15 mouse cellular contexts compared by ENCODE assay signal in genomic region chr17:25430534-25430933, GRCm38 (mm10). TPM values are rescaled to one million over a fixed set of nuclear protein-coding genes. Genes with fewer than 3 reads are reported as not detected.
A peak's percentile ranks its signal among the peaks of the same experiment; 100 is the strongest.
DNase-seq lines count a peak whose midpoint lies in the region; ATAC-seq and TF ChIP-seq lines count a peak whose summit lies in the region.
"Had no signal": no experiment of that assay in that cellular context is flagged by ENCODE, and none has a peak within 500 bp of the region (broad histone marks: within the 10 kb centered on the region; RNA-seq: fewer than 3 reads in every experiment).

No protein-coding gene starts in this region.

- peaks cover 72% of the 10 kb centered on the region for H3K27me3 ChIP-seq in forebrain, embryonic 12.5 days
- peaks cover 24% of the 10 kb centered on the region for H3K27me3 ChIP-seq in forebrain, embryonic 11.5 days (ENCODE audit: control insufficient read depth, insufficient read depth, low read length)
- no peaks in the 10 kb centered on the region for H3K27me3 ChIP-seq in hindbrain, postnatal 0 days (ENCODE audit: insufficient read depth, low read length)
- peaks cover 3% of the 10 kb centered on the region; the same call in 1 of the 2 replicates for H3K27me3 ChIP-seq in neural tube, embryonic 15.5 days (replicated peaks)

- peaks cover 58% of the 10 kb centered on the region for H3K4me1 ChIP-seq in forebrain, embryonic 12.5 days
- H3K4me1 ChIP-seq in forebrain, embryonic 11.5 days (replicated peaks; ENCODE audit: control insufficient read depth, insufficient read depth, low read length) = peaks cover 20% of the 10 kb centered on the region
- H3K4me1 ChIP-seq in hindbrain, postnatal 0 days (ENCODE audit: insufficient read depth, low read length) = peaks cover 39% of the 10 kb centered on the region
- peaks cover 71% of the 10 kb centered on the region for H3K4me1 ChIP-seq in neural tube, embryonic 15.5 days

- intact Hi-C loops in left cerebral cortex, adult 2 months (cut with DNase I) = no loop called here
- intact Hi-C loops in left cerebral cortex, postnatal 25 days (cut with DNase I) = loop anchor here (2.0 kb wide), 1 partner anchor 20 kb away; no protein-coding TSS in a partner anchor

- no peak overlapping the region; the same call in 1 of the 2 replicates for H3K4me3 ChIP-seq in forebrain, embryonic 12.5 days (replicated peaks)
- H3K4me3 ChIP-seq in forebrain, embryonic 11.5 days (ENCODE audit: low read depth, low read length) = no peak overlapping the region
- H3K4me3 ChIP-seq in left cerebral cortex, adult 2 months = no peak overlapping the region
- H3K4me3 ChIP-seq in hindbrain, postnatal 0 days (ENCODE audit: low read length) = no peak overlapping the region
- H3K4me3 ChIP-seq in neural tube, embryonic 15.5 days (replicated peaks) = no peak overlapping the region

- H3K9me3 ChIP-seq in forebrain, embryonic 12.5 days = no peaks in the 10 kb centered on the region
- H3K9me3 ChIP-seq in forebrain, embryonic 11.5 days (ENCODE audit: control insufficient read depth, low read length) = no peaks in the 10 kb centered on the region
- H3K9me3 ChIP-seq in hindbrain, postnatal 0 days (ENCODE audit: low read length) = no peaks in the 10 kb centered on the region
- no peaks in the 10 kb centered on the region for H3K9me3 ChIP-seq in neural tube, embryonic 15.5 days (replicated peaks)

- no peaks in the 10 kb centered on the region; the same call in 1 of the 2 replicates for H3K36me3 ChIP-seq in forebrain, embryonic 12.5 days (replicated peaks)
- H3K36me3 ChIP-seq in forebrain, embryonic 11.5 days (ENCODE audit: control insufficient read depth, insufficient read depth, low read length) = no peaks in the 10 kb centered on the region
- H3K36me3 ChIP-seq in hindbrain, postnatal 0 days (ENCODE audit: insufficient read depth, low read length) = no peaks in the 10 kb centered on the region
- no peaks in the 10 kb centered on the region for H3K36me3 ChIP-seq in neural tube, embryonic 15.5 days

- 54% methylated on average over 8 of the region's 8 CpGs for WGBS in forebrain, embryonic 12.5 days
- WGBS in forebrain, embryonic 11.5 days = 48% methylated on average over 8 of the region's 8 CpGs
- 58% methylated on average over 8 of the region's 8 CpGs for WGBS in hindbrain, postnatal 0 days
- 70% methylated on average over 8 of the region's 8 CpGs for WGBS in neural tube, embryonic 15.5 days

- no peak for TF ChIP-seq CTCF in left cerebral cortex, adult 2 months (IDR thresholded peaks at IDR 0.05)
- no peak for TF ChIP-seq CTCF in hindbrain, postnatal 0 days (IDR thresholded peaks at IDR 0.05; ENCODE audit: low read depth)

- peak overlapping the region; percentile 94; the same call in 1 of the 2 replicates for H3K4me2 ChIP-seq in forebrain, embryonic 12.5 days
- H3K4me2 ChIP-seq in forebrain, embryonic 11.5 days (ENCODE audit: low read depth, low read length, severe bottlenecking) = no peak overlapping the region
- H3K4me2 ChIP-seq in hindbrain, postnatal 0 days (ENCODE audit: low read depth, low read length) = peak overlapping the region; percentile 90; the same call in 1 of the 2 replicates
- peak overlapping the region; percentile 86 for H3K4me2 ChIP-seq in neural tube, embryonic 15.5 days

- H3K27ac ChIP-seq in forebrain, embryonic 12.5 days = no peak overlapping the region
- H3K27ac ChIP-seq in forebrain, embryonic 11.5 days (ENCODE audit: low read depth, low read length) = no peak overlapping the region
- peak overlapping the region; percentile 47 for H3K27ac ChIP-seq in left cerebral cortex, adult 2 months
- H3K27ac ChIP-seq in hindbrain, postnatal 0 days = no peak overlapping the region
- no peak overlapping the region for H3K27ac ChIP-seq in neural tube, embryonic 15.5 days (replicated peaks)

- no peak overlapping the region for H3K9ac ChIP-seq in forebrain, embryonic 12.5 days
- no peak overlapping the region for H3K9ac ChIP-seq in forebrain, embryonic 11.5 days (ENCODE audit: low read length)
- no peak overlapping the region for H3K9ac ChIP-seq in hindbrain, postnatal 0 days (replicated peaks; ENCODE audit: low read length)
- H3K9ac ChIP-seq in neural tube, embryonic 15.5 days (replicated peaks) = 0 out of 2 replicates have a peak overlapping the region, but pooled peaks have one; percentile 14

- no peak for ATAC-seq in forebrain, embryonic 12.5 days (ENCODE audit: low FRiP score)
- ATAC-seq in forebrain, embryonic 11.5 days (replicated peaks; ENCODE audit: low FRiP score) = no peak
- ATAC-seq in hindbrain, postnatal 0 days = no peak
- ATAC-seq in neural tube, embryonic 15.5 days (ENCODE audit: low FRiP score) = no peak
- ATAC-seq in inflammation-experienced regulatory T-cells, adult 6 months = no peak

- DNase-seq in forebrain, embryonic 11.5 days (ENCODE audit: low spot score) = no peak
- no peak for DNase-seq in left cerebral cortex, adult 2 months (ENCODE audit: extremely low spot score in 1 of 2, low spot score in 2 of 2)
- DNase-seq in left cerebral cortex, postnatal 25 days (ENCODE audit: low spot score in 2 of 2) = no peak
- no peak for DNase-seq in hindbrain, postnatal 0 days (ENCODE audit: low spot score)
- no peak for DNase-seq in spleen, postnatal 4 days (ENCODE audit: low spot score in 2 of 2)
- DNase-seq: kidney, adult 11 months; layer of hippocampus, adult 9-11 months; thymus, postnatal 25 days had no signal

RNA-seq across cellular contexts. Expression of gene Cacna1h, which starts 3.0 kb away (rescaled TPM):
- 7.8 and 7.9 TPM in 2 replicates for polyA plus RNA-seq in forebrain, embryonic 12.5 days (2016; fragmentation: Nextera tagmentation; extraction: Ambion mirVana)
- polyA plus RNA-seq in forebrain, embryonic 11.5 days (2014; fragmentation: Nextera tagmentation; extraction: Ambion mirVana) = 4.4 and 4.7 TPM in 2 replicates
- 10 to 100 TPM; 45.2 to 48.0 TPM for total RNA-seq in left cerebral cortex, adult 2 months (2021)
- total RNA-seq in left cerebral cortex, postnatal 25 days (2021) = 10 to 100 TPM; 39.0 to 39.5 TPM
- 82.1 and 111 TPM in 2 replicates for total RNA-seq in hindbrain, postnatal 0 days (2014; rRNA removed)
- 4.8 and 5.7 TPM in 2 replicates for polyA plus RNA-seq in hindbrain, postnatal 0 days (2015; fragmentation: Nextera tagmentation; extraction: Ambion mirVana)
- 10.1 and 10.9 TPM in 2 replicates for polyA plus RNA-seq in neural tube, embryonic 15.5 days (2015; fragmentation: Nextera tagmentation; extraction: Ambion mirVana)
- polyA plus RNA-seq in inflammation-experienced regulatory T-cells, adult 6 months (2017; shearing (Covaris generic)) = not detected
- total RNA-seq: liver, adult 2 months had no signal

RNA-seq across cellular contexts. Expression of gene Tekt4, which starts 23.9 kb away (rescaled TPM):
- polyA plus RNA-seq in forebrain, embryonic 12.5 days (2016; fragmentation: Nextera tagmentation; extraction: Ambion mirVana) = 0.19 and 0.31 TPM in 2 replicates
- polyA plus RNA-seq in forebrain, embryonic 11.5 days (2014; fragmentation: Nextera tagmentation; extraction: Ambion mirVana) = 0.12 and 0.29 TPM in 2 replicates
- 1 to 10 TPM; 2.1 to 2.4 TPM for total RNA-seq in left cerebral cortex, adult 2 months (2021)
- total RNA-seq in left cerebral cortex, postnatal 25 days (2021) = 1 to 10 TPM; 1.9 to 2.9 TPM
- total RNA-seq in hindbrain, postnatal 0 days (2014; rRNA removed) = 5.7 and 7.4 TPM in 2 replicates
- 2.3 and 3.2 TPM in 2 replicates for polyA plus RNA-seq in hindbrain, postnatal 0 days (2015; fragmentation: Nextera tagmentation; extraction: Ambion mirVana)
- polyA plus RNA-seq in neural tube, embryonic 15.5 days (2015; fragmentation: Nextera tagmentation; extraction: Ambion mirVana) = 0.67 and 0.84 TPM in 2 replicates
- polyA plus RNA-seq in inflammation-experienced regulatory T-cells, adult 6 months (2017; shearing (Covaris generic)) = not detected
- total RNA-seq: adrenal gland, adult 18-20 months; gastrocnemius, adult 18-20 months; liver, adult 2 months; MEL had no signal
- polyA plus RNA-seq: liver, adult 2 months had no signal
